Mouse (Mus musculus) MEL (cell line): ENCODE measurements around the gene Ncoa5. TPM values are rescaled to one million over a fixed set of nuclear protein-coding genes. Genes with fewer than 3 reads are reported as not detected.

Experiments used
- DNase-seq: peaks from one replicate; pipeline ENCODE4 v3.0.0; 2011; ENCODE audit warnings: low read depth, low spot score
- H3K27ac ChIP-seq: 2 replicates; pipeline ENCODE4 v1.5.1; 2012; ENCODE audit warnings: low read depth, mild to moderate bottlenecking, control low read depth, low read length, moderate library complexity; ENCODE audit not compliant: control insufficient read depth
- H3K27me3 ChIP-seq, 2 experiments: fragments of 150-350 bp in 1 of 2; sonication (generic) in 1 of 2; 2 replicates each; pipeline ENCODE4 v1.6.1; 2012; ENCODE audit warnings: low read length in 2 of 2, mild to moderate bottlenecking in 2 of 2, improper control_type of control experiment in 1 of 2, moderate library complexity in 1 of 2; ENCODE audit not compliant: insufficient read depth in 2 of 2, control insufficient read depth in 1 of 2
- H3K36me3 ChIP-seq, 2 experiments: 2 replicates each; pipeline ENCODE4 v1.6.1; 2012 to 2014; ENCODE audit warnings: low read length in 2 of 2, improper control_type of control experiment in 1 of 2, inconsistent platforms in 1 of 2, mild to moderate bottlenecking in 1 of 2; ENCODE audit not compliant: insufficient read depth in 2 of 2, control insufficient read depth in 1 of 2
- H3K4me1 ChIP-seq, 2 experiments: fragments of 150-350 bp in 1 of 2; sonication (generic) in 1 of 2; 2 replicates each; pipeline ENCODE4 v1.6.1; 2012; ENCODE audit warnings: low read length in 2 of 2, improper control_type of control experiment in 1 of 2, mild to moderate bottlenecking in 1 of 2; ENCODE audit not compliant: insufficient read depth in 2 of 2, control insufficient read depth in 1 of 2
- H3K4me3 ChIP-seq, 2 experiments: fragments of 150-350 bp in 1 of 2; sonication (generic) in 1 of 2; 2 replicates each; pipeline ENCODE4 v1.5.1; 2012; ENCODE audit warnings: low read depth in 2 of 2, low read length in 2 of 2, mild to moderate bottlenecking in 2 of 2, moderate library complexity in 2 of 2, control low read depth in 1 of 2, improper control_type of control experiment in 1 of 2; ENCODE audit not compliant: control insufficient read depth in 1 of 2, insufficient read depth in 1 of 2
- H3K79me2 ChIP-seq: 2 replicates; pipeline ENCODE4 v1.6.1; 2012; ENCODE audit warnings: mild to moderate bottlenecking, low read length, moderate library complexity; ENCODE audit not compliant: control insufficient read depth, poor library complexity, insufficient read depth
- H3K9ac ChIP-seq: 2 replicates; pipeline ENCODE4 v1.6.1; 2012; ENCODE audit warnings: low read depth, mild to moderate bottlenecking, control low read depth, low read length, moderate library complexity; ENCODE audit not compliant: control insufficient read depth, poor library complexity, severe bottlenecking
- H3K9me3 ChIP-seq: fragments of 150-350 bp; sonication (generic); replicated peaks from 2 replicates; pipeline ENCODE4 v1.6.1; 2012; ENCODE audit warnings: mild to moderate bottlenecking, low read length, improper control_type of control experiment, moderate library complexity; ENCODE audit not compliant: insufficient read depth
- CHD1 ChIP-seq: IDR thresholded peaks from 2 replicates; pipeline ENCODE4 v1.6.1; 2012; ENCODE audit warnings: low read depth, mild to moderate bottlenecking, inconsistent platforms, low read length, improper control_type of control experiment
- CHD2 ChIP-seq: IDR thresholded peaks from 2 replicates; pipeline ENCODE4 v1.6.1; 2011; ENCODE audit warnings: low read length, improper control_type of control experiment
- CTCF ChIP-seq, 3 experiments: IDR thresholded peaks in 2 of 3; conservative IDR thresholded peaks in 1 of 3; 2 replicates each; pipeline ENCODE4 v1.5.1; 2011 to 2012; ENCODE audit warnings: low read length in 3 of 3, low read depth in 2 of 3, mild to moderate bottlenecking in 2 of 3, improper control_type of control experiment in 1 of 3, inconsistent platforms in 1 of 3, mixed read lengths in 1 of 3, moderate library complexity in 1 of 3; ENCODE audit not compliant: control insufficient read depth in 1 of 3, insufficient read depth in 1 of 3, poor library complexity in 1 of 3, severe bottlenecking in 1 of 3
- ELF1 ChIP-seq: IDR thresholded peaks from 2 replicates; pipeline ENCODE4 v1.6.1; 2014; ENCODE audit warnings: low read depth, mild to moderate bottlenecking, inconsistent platforms, low read length, improper control_type of control experiment, moderate library complexity
- ETS1 ChIP-seq: IDR thresholded peaks from 2 replicates; pipeline ENCODE4 v1.6.1; 2012; ENCODE audit warnings: low read depth, mild to moderate bottlenecking, inconsistent platforms, low read length, improper control_type of control experiment, moderate library complexity
- GABPA ChIP-seq: IDR thresholded peaks from 2 replicates; pipeline ENCODE4 v1.6.1; 2012; ENCODE audit warnings: low read depth, mild to moderate bottlenecking, inconsistent platforms, low read length, improper control_type of control experiment, moderate library complexity
- HCFC1 ChIP-seq: IDR thresholded peaks from 2 replicates; pipeline ENCODE4 v1.6.1; 2012; ENCODE audit warnings: low read depth, mild to moderate bottlenecking, inconsistent platforms, low read length, improper control_type of control experiment, moderate library complexity
- KAT2A ChIP-seq: conservative IDR thresholded peaks from 2 replicates; pipeline ENCODE4 v1.6.1; 2012; ENCODE audit warnings: low read depth, low read length, improper control_type of control experiment, inconsistent platforms
- MAX ChIP-seq: IDR thresholded peaks from 2 replicates; pipeline ENCODE4 v1.6.1; 2011; ENCODE audit warnings: low read length, improper control_type of control experiment
- MAZ ChIP-seq: IDR thresholded peaks from 2 replicates; pipeline ENCODE4 v1.6.1; 2012; ENCODE audit warnings: low read depth, mild to moderate bottlenecking, inconsistent platforms, low read length, improper control_type of control experiment
- MXI1 ChIP-seq: IDR thresholded peaks from 2 replicates; pipeline ENCODE4 v1.6.1; 2011; ENCODE audit warnings: mild to moderate bottlenecking, low read depth, low read length, improper control_type of control experiment
- MYC ChIP-seq: IDR thresholded peaks from 2 replicates; pipeline ENCODE4 v1.6.1; 2011; ENCODE audit warnings: low read depth, mild to moderate bottlenecking, low read length, improper control_type of control experiment, moderate library complexity
- NELFE ChIP-seq: IDR thresholded peaks from 2 replicates; pipeline ENCODE4 v1.6.1; 2011; ENCODE audit warnings: low read depth, low read length, improper control_type of control experiment
- NRF1 ChIP-seq: IDR thresholded peaks from 2 replicates; pipeline ENCODE4 v1.6.1; 2014; ENCODE audit warnings: low read depth, mild to moderate bottlenecking, inconsistent platforms, low read length, improper control_type of control experiment, moderate library complexity; ENCODE audit not compliant: poor library complexity, insufficient read depth, severe bottlenecking
- POLR2A ChIP-seq, 2 experiments: IDR thresholded peaks; 2 replicates each; pipeline ENCODE4 v1.6.1; 2011 to 2012; ENCODE audit warnings: low read length in 2 of 2, mild to moderate bottlenecking in 2 of 2, control low read depth in 1 of 2, improper control_type of control experiment in 1 of 2, low read depth in 1 of 2, moderate library complexity in 1 of 2; ENCODE audit not compliant: control insufficient read depth in 1 of 2, insufficient read depth in 1 of 2, poor library complexity in 1 of 2
- POLR2AphosphoS2 ChIP-seq: IDR thresholded peaks from 2 replicates; pipeline ENCODE4 v1.6.1; 2011; ENCODE audit warnings: low read length, improper control_type of control experiment
- POLR2AphosphoS5 ChIP-seq: IDR thresholded peaks from 2 replicates; pipeline ENCODE4 v1.6.1; 2012; ENCODE audit warnings: low read depth, borderline replicate concordance, mild to moderate bottlenecking, inconsistent platforms, low read length, moderate library complexity, mixed read lengths
- RCOR1 ChIP-seq: IDR thresholded peaks from 2 replicates; pipeline ENCODE4 v1.6.1; 2012; ENCODE audit warnings: low read depth, mild to moderate bottlenecking, inconsistent platforms, low read length, improper control_type of control experiment
- SIN3A ChIP-seq: IDR thresholded peaks from 2 replicates; pipeline ENCODE4 v1.6.1; 2012; ENCODE audit warnings: low read length, improper control_type of control experiment, inconsistent platforms
- TBP ChIP-seq: IDR thresholded peaks from 2 replicates; pipeline ENCODE4 v1.8.0; 2011; ENCODE audit warnings: low read depth, low read length, improper control_type of control experiment
- UBTF ChIP-seq: IDR thresholded peaks from 2 replicates; pipeline ENCODE4 v1.6.1; 2012; ENCODE audit warnings: low read depth, mild to moderate bottlenecking, inconsistent platforms, low read length, improper control_type of control experiment, moderate library complexity, borderline replicate concordance; ENCODE audit not compliant: insufficient read depth
- USF2 ChIP-seq, 2 experiments: IDR thresholded peaks; 2 replicates each; pipeline ENCODE4 v1.6.1; 2011 to 2012; ENCODE audit warnings: improper control_type of control experiment in 2 of 2, low read length in 2 of 2, borderline replicate concordance in 1 of 2, inconsistent platforms in 1 of 2, low read depth in 1 of 2, mild to moderate bottlenecking in 1 of 2; ENCODE audit not compliant: insufficient read depth in 1 of 2
- ZMIZ1 ChIP-seq: IDR thresholded peaks from 2 replicates; pipeline ENCODE4 v1.6.1; 2012; ENCODE audit warnings: low read depth, mild to moderate bottlenecking, inconsistent platforms, low read length, improper control_type of control experiment, moderate library complexity
- polyA plus RNA-seq, 2 experiments: library from polyadenylated mRNA; stranded (reverse) in 1 of 2; unstranded in 1 of 2; fragments of >175 nt in 1 of 2; fragments of >200 nt in 1 of 2; gene quantifications; 2 replicates each; pipeline versions ENCODE4 v1.2.1 to v1.2.4; 2012; ENCODE audit warnings: low replicate concordance in 2 of 2, low read depth in 1 of 2; ENCODE audit not compliant: insufficient read length in 2 of 2, insufficient read depth in 1 of 2, missing spikeins in 1 of 2
- total RNA-seq: library from RNA; depleted of rRNA; stranded (reverse); fragments of 300-350 nt; gene quantifications from 2 replicates; pipeline ENCODE4 v1.2.3, GENCODE M21; 2012

Ncoa5 gene
- total and polyA plus RNA-seq, 3 experiments: 35.8 to 76.6 (median 61.0) TPM

DNA sequence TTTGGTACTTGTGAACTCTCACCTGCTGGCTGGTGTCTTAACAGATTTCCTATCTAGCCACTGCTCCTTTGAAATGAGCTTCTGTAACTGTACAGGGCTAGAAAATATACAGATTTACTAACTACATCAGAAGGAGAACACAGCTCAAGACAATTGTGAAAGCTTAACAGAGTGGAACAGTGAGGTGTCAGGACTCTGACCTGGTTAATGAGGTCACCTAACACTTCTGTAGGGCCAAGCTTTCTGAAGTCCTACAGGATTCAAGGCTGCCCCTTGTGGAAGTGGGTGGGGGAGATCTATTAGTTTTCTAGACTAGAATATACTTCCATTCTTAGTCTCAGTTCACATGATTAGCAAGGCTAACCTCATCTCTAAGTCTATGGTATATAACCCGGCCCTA, 26.7 kb downstream of the Ncoa5 start:
- no peak for TF ChIP-seq POLR2AphosphoS2
- TF ChIP-seq CHD2: no peak
- TF ChIP-seq MAX: no peak
- TF ChIP-seq POLR2A (IDR thresholded peaks at IDR 0.05; ENCODE audit: control insufficient read depth in 1 of 2, insufficient read depth in 1 of 2, low read depth in 1 of 2, low read length in 2 of 2, poor library complexity in 1 of 2): no peak
- no peak for TF ChIP-seq MYC
- no peak for TF ChIP-seq MAZ
- no peak for TF ChIP-seq KAT2A
- no peak for TF ChIP-seq UBTF
- no peak for TF ChIP-seq MXI1
- no peak for TF ChIP-seq CHD1
- no peak for TF ChIP-seq USF2 (IDR thresholded peaks at IDR 0.05; ENCODE audit: borderline replicate concordance in 1 of 2, insufficient read depth in 1 of 2, low read depth in 1 of 2, low read length in 2 of 2)
- no peak for TF ChIP-seq ETS1
- TF ChIP-seq NRF1: no peak
- TF ChIP-seq HCFC1: no peak
- no peak for TF ChIP-seq ELF1
- TF ChIP-seq CTCF (IDR thresholded peaks at IDR 0.05 in 2 of 3, conservative IDR thresholded peaks at IDR 0.05 in 1 of 3; ENCODE audit: control insufficient read depth in 1 of 3, insufficient read depth in 1 of 3, low read depth in 2 of 3, low read length in 3 of 3, poor library complexity in 1 of 3, severe bottlenecking in 1 of 3): no peak
- TF ChIP-seq GABPA: no peak
- TF ChIP-seq RCOR1: no peak
- Histone ChIP-seq H3K9ac (no peak overlapping the region), H3K79me2 (no peaks in the 10 kb centered on the region), H3K4me1 (peaks cover 0 to 3% of the 10 kb centered on the region in 2 experiments; a peak in 1 of 4 replicates), H3K4me3 (no peak overlapping the region), H3K27ac (no peak overlapping the region), H3K9me3 (no peaks in the 10 kb centered on the region), H3K27me3 (no peaks in the 10 kb centered on the region), H3K36me3 (peaks cover 4 to 24% of the 10 kb centered on the region in 2 experiments; a peak in 3 of 4 replicates)
- DNase-seq: no peak

DNA sequence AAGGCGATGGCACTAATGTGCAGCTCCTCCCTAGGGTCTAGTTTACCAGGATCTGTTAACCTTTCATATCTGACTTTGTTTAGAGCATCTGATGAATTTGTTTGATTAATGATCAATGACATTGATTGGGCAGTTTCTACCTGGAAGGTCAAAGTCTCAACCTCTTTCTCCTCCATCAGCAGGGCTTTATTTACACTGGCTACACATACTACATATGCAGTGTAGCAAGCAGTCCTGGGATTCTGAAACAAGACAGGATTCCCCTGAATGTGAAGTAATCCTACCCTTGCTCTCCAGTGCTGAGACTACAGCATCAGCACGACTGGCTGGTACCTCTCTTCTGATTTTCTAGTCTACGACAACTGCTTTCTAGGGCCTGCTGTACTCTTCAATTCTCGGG, 27.9 kb downstream of the Ncoa5 start:
- peaks cover 4 to 20% of the 10 kb centered on the region in 2 experiments; a peak in 3 of 4 replicates for H3K36me3 ChIP-seq
- no peak overlapping the region for H3K4me3 ChIP-seq
- TF ChIP-seq TBP: no peak
- no peak for TF ChIP-seq CTCF (IDR thresholded peaks at IDR 0.05 in 2 of 3, conservative IDR thresholded peaks at IDR 0.05 in 1 of 3; ENCODE audit: control insufficient read depth in 1 of 3, insufficient read depth in 1 of 3, low read depth in 2 of 3, low read length in 3 of 3, poor library complexity in 1 of 3, severe bottlenecking in 1 of 3)
- no peak for TF ChIP-seq MAZ
- no peak for TF ChIP-seq POLR2AphosphoS5
- no peak for TF ChIP-seq CHD1
- no peak for TF ChIP-seq MXI1
- no peak for TF ChIP-seq ZMIZ1
- no peak for TF ChIP-seq NELFE
- TF ChIP-seq SIN3A: no peak
- TF ChIP-seq MYC: no peak
- H3K27ac ChIP-seq: no peak overlapping the region
- no peak overlapping the region for H3K9ac ChIP-seq
- DNase-seq: no peak
- H3K79me2 ChIP-seq: no peaks in the 10 kb centered on the region
- peaks cover 0 to 3% of the 10 kb centered on the region in 2 experiments; a peak in 1 of 4 replicates for H3K4me1 ChIP-seq
- no peaks in the 10 kb centered on the region for H3K9me3 ChIP-seq
- no peaks in the 10 kb centered on the region for H3K27me3 ChIP-seq
